Mouse (Mus musculus): ENCODE results near the gene Irs2.
A peak's percentile ranks its signal among the peaks of the same experiment; 100 is the strongest.

Irs2 gene

DNA sequence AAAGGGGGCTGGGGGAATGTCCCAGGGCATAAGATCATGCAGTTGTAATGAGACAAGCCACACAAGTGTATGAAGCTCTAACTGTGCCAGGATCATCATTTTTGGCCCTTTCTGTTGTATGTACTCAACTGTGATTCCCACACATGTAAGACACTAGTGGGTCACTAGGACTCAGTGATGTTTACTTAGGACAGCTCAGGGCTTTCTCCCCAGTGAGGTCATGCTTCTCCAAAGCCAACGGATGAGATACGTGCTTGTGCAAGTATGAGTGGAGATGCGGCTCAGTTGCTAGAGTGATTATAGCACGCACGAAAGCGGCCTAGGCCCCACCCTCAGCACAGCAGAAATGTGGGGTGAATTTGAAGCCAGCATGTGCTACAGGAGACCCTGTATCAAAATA lies 27.4 kb downstream of the Irs2 start:
- no peak for DNase-seq

DNA sequence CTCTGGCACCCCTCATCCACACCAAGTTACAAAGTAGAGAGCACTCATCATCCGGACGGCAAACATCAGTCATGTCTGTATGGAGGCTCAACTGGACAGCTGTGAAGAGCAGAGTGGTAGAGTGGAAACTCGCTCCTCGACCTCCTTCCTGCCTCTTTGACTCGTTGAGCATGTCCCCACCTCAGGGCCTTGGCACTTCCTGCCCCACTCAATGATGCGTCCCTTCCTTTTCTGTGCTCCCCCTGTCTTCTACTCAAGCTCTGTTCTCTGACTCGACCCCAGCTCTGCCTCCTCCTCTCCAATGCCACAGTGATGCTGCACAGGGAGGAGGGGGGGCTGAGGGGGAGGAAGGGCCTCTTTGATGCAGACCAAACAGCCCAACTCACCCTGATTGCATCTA lies 28.3 kb downstream of the Irs2 start:
- no peak for DNase-seq

GRCm38 (mm10) chr8:10979196-10979794 lies 29.0 kb downstream of the Irs2 start:
- no peak for DNase-seq

GRCm38 (mm10) chr8:10978377-10978776 lies 29.9 kb downstream of the Irs2 start:
- peak; percentile 63 for DNase-seq

- DNase-seq = no peak
Observed at GRCm38 (mm10) chr8:10977742-10978376, 30.4 kb downstream of the Irs2 start.

GRCm38 (mm10) chr8:10974659-10975058 lies 33.6 kb downstream of the Irs2 start:
- DNase-seq = no peak

- no peak for DNase-seq
Observed at GRCm38 (mm10) chr8:10974126-10974525, 34.1 kb downstream of the Irs2 start.

DNA sequence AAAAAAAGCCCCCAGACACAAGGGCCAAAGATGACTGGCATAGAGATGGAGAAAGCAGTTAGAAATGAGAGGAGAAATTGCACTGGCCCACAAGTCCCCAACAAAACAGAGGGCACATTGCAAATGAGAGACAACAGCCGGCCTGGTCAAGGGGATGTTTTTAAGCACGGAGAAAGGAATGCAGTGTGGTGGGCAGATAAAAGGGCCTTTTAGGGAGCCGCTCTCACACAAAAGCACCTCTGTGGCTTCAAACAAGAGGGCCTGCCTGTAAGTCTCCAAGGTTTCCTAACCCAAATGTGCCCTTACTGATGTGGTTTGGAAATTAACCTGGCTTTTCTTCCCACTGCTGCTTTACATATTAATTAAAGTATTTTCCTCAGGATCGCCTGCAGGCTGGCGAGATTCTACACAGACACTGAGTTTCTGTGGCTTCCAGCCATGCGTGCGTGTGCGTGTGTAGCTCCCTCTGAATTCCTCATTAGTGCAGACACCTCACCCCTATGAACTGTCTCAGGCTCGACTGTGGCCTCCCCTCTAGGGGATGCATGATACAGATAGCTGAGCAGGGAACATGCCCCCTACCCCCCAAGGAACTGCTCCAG lies 35.3 kb downstream of the Irs2 start:
- no peak for DNase-seq

DNA sequence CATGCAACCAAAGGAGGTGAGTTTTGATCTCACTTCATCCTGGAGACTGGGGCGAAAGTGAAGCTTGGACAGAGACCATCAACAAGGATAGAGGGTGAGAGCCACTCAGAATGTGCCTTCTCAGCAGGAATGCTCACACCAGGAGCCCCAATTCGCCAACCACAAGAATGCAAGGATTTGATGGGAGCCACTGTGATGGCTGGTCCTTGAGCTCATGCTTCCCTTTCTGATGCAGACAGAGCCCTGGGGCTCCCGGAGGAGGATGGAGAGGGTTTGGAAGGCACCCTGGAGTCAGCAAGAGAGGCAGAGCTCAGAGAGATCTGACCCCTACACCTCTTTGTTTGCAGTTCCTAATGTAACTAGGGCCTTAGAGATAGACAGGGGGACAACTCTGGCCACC lies 36.3 kb downstream of the Irs2 start:
- DNase-seq = no peak

DNA sequence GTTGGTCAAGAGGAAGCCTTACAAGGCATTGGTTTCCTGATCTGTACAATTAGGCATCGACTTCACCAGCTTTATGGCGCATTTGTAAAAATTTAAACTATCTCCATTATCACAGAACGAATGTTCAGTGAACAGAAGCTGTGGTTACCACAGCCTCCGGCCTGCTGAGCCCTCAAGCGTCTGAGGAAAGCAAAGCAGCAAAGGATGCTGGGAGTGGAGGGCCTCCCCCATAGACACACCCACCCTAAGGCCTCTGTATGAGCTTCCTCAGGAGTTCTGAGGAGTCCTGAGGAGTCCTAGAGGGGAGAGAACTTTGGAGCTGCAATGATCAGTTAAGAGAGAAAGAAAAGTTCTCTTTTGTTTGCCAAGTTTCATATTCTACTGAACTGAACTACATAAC lies 36.7 kb downstream of the Irs2 start:
- no peak for DNase-seq

GRCm38 (mm10) chr8:10970496-10971456 lies 37.5 kb downstream of the Irs2 start:
- peak; percentile 60 for DNase-seq

DNA sequence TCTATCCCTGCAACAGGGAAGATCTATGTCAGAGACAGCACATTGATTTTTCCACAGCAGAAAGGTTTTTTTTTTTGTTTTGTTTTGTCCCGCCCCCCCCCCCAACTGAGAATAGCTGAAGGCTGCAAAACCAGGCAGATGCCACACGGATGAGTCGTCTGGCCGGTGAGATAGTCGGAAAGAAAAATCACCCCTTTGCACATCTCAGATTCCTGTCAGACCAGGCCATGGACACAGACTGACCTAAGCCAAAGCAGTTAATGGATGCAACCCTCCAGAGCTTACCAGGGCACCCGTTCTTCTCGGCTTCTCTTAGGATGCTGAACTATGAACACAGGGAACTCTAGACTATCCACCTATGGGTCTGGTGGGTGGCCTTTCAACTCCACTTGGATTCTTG lies 39.6 kb downstream of the Irs2 start:
- DNase-seq = no peak

DNA sequence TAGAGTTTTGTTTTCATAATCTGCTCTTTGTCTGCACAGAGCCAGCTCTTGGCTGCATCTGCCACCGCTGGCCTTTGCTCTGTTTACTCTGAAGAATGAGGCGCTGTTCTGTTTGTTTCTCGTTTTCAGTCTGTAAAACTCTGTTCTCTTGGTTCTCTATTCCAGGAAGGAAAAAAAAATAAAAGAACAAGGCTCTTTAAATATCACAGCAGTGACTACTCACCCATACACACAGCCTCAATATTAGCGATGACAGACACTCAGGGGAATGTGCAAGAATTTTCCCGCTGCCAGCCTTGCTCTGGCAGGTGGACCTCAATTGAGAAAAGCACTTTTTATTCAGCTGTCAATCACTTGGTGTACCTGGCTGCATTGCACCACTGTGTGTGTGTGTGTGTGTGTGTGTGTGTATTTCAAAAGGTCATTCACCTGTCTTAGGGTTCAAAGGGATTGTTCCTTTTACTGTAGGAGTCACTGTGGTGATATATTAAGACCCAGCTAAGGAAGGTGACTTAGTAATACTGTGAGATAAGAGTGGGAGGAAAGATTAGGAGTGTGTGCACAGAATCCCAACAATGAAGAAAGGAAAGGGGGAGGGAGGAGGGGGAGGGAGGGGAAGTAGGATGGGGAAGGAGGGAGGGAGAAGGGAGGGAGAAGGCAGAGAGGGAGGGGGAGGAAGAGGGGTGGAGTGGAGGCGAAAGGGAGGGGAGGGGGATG lies 42.7 kb downstream of the Irs2 start:
- DNase-seq = peak; percentile 46

DNA sequence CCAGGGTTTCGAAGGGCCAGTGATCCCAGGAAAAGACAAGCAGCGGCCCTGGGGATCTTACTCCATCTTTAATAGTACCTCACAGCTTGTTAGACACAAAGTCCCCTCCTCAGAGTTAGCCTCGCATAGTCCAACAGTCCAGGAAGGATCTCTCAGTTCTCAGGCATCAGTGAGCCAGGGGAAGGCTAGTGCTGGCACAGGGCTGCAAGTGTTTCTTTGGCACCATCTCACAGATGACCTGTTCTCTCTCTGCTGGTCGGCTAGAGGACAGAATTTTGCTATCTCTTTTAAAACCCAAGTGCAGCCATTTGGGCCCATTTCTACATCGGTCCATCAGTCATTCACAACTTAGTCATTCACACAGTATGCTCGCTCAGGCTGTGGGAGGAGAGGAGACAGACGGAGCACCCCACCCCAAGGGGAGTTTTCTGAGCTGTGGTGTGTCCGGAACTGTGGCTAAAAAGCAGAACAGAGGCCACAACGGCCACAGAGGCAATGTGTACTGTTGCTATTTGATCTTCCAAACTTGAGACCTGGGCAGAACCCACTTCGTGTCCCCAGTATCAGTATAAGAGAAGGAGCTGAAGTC lies 43.7 kb downstream of the Irs2 start:
- peak; percentile 33 for DNase-seq

GRCm38 (mm10) chr8:10961989-10962388 lies 46.3 kb downstream of the Irs2 start:
- peak; percentile 80 for DNase-seq

DNA sequence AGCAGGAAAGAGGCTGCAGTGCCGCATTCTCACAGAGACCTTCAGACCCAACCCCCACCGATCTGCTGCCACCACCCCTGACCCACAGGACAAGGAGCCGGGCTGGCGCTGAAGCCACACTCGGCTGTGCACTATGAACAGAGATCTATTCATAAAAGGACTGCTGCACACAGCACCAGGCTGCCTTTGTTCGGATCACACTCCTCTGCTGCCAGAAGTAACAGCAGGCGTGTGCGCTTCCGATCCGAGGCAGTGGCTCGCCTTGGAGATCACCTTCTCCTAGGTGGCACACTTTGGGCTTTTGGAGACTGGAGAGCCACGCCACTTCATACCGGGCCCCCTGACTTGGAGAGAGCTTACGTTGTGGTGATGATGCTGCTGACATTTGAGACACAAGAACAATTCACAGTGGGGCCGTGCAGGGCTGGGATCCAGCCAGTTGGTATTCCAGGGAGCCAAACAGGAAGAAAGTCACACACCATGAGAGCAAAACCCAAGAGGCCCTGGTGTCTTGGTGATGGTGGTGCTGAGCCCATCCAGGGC lies 47.9 kb downstream of the Irs2 start:
- DNase-seq = no peak

DNA sequence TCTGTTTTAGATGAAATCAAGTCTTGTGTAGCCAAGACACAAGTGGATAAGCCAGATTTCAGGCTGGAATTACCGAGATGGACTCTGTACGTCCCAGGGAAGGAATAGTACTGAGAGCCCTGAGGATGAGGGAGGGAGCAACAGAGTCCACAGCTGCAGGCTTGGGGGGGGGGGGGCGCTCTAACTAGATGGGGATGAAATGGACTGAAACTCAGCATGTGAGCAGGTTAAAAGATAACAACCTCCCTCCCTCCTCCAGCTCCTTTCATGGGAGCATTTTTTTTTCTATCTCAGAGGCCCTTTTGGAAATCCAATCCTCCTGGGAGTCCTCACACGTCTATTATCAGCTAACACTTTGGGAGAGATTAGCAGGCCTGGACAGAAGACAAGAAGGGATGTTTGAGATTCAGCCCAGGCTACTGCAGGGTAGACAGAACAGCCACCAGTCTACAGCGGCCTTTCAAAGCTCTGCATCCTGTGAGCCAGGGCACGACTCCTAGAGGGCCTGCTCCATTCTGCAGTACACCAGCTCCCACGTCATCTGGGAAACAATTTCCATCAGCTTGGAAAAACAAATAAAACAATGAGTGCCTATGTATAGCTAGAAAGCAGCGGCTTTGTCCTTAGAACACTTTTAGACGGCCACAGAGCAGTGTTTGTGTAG lies 50.8 kb downstream of the Irs2 start:
- DNase-seq = no peak

GRCm38 (mm10) chr8:10953346-10954053 lies 54.8 kb downstream of the Irs2 start:
- peak; percentile 95 for DNase-seq

DNA sequence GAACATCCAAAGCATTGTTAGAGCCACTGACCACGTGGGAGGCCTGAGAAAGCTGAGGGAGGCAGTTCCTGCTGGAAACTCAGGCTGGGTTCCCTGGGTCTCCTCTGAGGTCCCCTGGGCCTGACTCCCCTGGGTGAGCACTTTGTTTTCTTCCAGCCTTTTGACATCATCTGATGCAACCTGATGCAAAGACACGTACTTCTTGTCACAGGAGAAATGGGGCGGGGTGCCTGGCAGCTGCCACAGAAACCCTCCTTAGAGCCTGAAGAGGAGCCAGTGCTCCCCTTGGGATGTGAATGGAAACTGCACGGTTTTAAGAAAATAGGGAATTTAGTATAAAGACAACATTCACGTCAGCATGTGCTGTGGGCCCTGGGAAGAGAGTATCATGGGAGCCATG lies 55.6 kb downstream of the Irs2 start:
- DNase-seq = no peak

DNA sequence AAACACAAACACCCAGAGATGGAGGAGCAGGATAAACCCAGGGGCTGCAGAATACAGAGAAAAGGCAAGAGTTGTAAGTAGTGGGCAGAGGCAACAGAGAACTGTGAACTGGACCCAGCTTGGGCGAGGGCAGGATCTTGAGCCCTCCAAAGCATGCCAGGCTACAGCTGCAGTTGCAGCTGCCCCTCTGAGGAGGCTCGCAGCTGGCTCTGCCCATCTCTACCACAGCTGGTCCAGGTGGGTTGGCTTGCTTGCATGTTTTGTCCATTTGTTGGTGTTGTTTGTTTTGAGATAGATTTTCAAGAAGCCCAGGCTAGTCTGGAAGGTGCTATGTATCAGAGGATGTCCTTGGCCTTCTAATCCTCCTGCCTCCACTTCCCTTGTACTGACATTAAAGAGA lies 56.0 kb downstream of the Irs2 start:
- no peak for DNase-seq

- no peak for DNase-seq
Observed at GRCm38 (mm10) chr8:10951567-10951966, 56.7 kb downstream of the Irs2 start.

Data from kidney, adult 9 months (tissue).